Mouse (Mus musculus): ENCODE data around the gene Olfr432.
"Not testable (repeated sequence)": the region's sequence is repeated elsewhere in the genome, so short reads cannot be mapped to it uniquely, and the experiment has no call there.

Olfr432 gene

GRCm38 (mm10) chr1:174048893-174049292, at the start of gene Olfr432:
TSS of gene Olfr432 (plus strand) at chr1:174049205.
- no peak for DNase-seq

GRCm38 (mm10) chr1:174004352-174005109, 44.5 kb upstream of the Olfr432 start:
- not testable (repeated sequence) for DNase-seq

- DNase-seq = not testable (repeated sequence)
These were observed 42.0 kb upstream of the Olfr432 start for GRCm38 (mm10) chr1:174007050-174007449.

GRCm38 (mm10) chr1:174031698-174032097, 17.3 kb upstream of the Olfr432 start, which contains the start of gene Ifi205:
TSS of gene Ifi205 (minus strand) at chr1:174031810.
- no peak for DNase-seq

GRCm38 (mm10) chr1:174035841-174036240, 13.2 kb upstream of the Olfr432 start:
- DNase-seq = no peak

- no peak for DNase-seq
These were observed 10.5 kb upstream of the Olfr432 start for GRCm38 (mm10) chr1:174038480-174038879.

GRCm38 (mm10) chr1:174040523-174041177, 8.4 kb upstream of the Olfr432 start, which contains the start of gene Olfr433:
TSS of gene Olfr433 (plus strand) at chr1:174040705.
- peak; percentile 68 for DNase-seq

GRCm38 (mm10) chr1:174042091-174042884, 6.7 kb upstream of the Olfr432 start:
- DNase-seq = not testable (repeated sequence)

- DNase-seq = no peak
These were observed 4.6 kb upstream of the Olfr432 start for GRCm38 (mm10) chr1:174044431-174044830.

GRCm38 (mm10) chr1:174048227-174048626, 778 bp upstream of the Olfr432 start:
- DNase-seq = not testable (repeated sequence)

- DNase-seq = not testable (repeated sequence)
These were observed 352 bp downstream of the Olfr432 start for GRCm38 (mm10) chr1:174049357-174049756.

GRCm38 (mm10) chr1:174050532-174050931, 1.5 kb downstream of the Olfr432 start:
- DNase-seq = no peak

GRCm38 (mm10) chr1:174051515-174051914, 2.5 kb downstream of the Olfr432 start:
- no peak for DNase-seq

- no peak for DNase-seq
These were observed 3.0 kb downstream of the Olfr432 start for GRCm38 (mm10) chr1:174051931-174052536.

- DNase-seq = no peak
These were observed 4.0 kb downstream of the Olfr432 start for GRCm38 (mm10) chr1:174052981-174053380.

GRCm38 (mm10) chr1:174055248-174055647, 6.2 kb downstream of the Olfr432 start:
- DNase-seq = no peak

- no peak for DNase-seq
These were observed 17.3 kb downstream of the Olfr432 start, which contains the start of gene Olfr430 for GRCm38 (mm10) chr1:174066305-174066704. TSS of gene Olfr430 (plus strand) at chr1:174066605.

- DNase-seq = no peak
These were observed 35.0 kb downstream of the Olfr432 start, which contains the start of gene Olfr429 for GRCm38 (mm10) chr1:174084031-174084430. TSS of gene Olfr429 (plus strand) at chr1:174084331.

GRCm38 (mm10) chr1:174096591-174096990, 47.6 kb downstream of the Olfr432 start, which contains the start of gene Olfr427:
TSS of gene Olfr427 (plus strand) at chr1:174096891.
- DNase-seq = no peak

GRCm38 (mm10) chr1:174103735-174104134, 54.7 kb downstream of the Olfr432 start:
- DNase-seq = no peak
